Mouse (Mus musculus): Measurements from ENCODE around the gene Ip6k2. TPM values are rescaled to one million over a fixed set of nuclear protein-coding genes. Genes with fewer than 3 reads are reported as not detected.

The Ip6k2 gene
- total and polyA plus RNA-seq, 3 experiments: 21.3 to 33.7 TPM; not detected in 1

DNA sequence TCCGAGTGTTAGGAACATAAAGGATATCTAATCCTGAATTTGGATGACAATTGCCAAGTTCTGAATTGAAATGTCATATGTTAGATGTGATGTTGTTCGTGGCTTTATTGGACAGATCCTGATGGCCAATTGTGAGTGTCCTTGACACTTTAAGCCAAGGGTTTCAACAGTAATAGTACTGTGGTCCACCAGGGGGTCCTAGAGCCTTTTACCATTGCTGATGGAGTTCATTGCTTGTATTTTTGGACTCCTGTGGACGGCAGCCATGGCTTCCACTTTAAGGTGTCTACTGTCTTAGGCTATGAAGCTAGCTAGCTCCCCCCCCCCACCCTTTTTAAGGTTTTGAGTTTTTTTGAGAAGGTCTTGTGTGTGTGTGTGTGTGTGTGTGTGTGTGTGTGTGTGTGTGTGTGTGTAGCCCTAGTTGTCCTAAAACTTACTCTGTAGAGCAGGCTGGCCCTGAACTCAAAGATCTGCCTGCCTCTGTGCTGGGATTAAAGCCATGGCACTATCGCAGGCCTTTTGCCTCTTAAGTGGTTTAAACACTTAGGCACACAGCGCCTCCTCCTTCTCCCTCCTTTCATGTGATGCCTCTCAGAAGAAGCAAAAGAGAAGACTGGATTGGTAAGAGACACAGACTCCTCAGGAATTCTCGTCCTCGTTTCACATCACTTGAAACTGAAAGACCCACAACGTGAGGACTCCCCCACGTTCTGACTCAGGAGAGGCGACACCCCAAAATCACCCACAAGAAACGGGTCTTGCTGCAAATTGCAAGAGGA, 31.3 kb upstream of the Ip6k2 start:
- Histone ChIP-seq H3K9me3 (replicated peaks; ENCODE audit: insufficient read depth, low read length) (no peaks in the 10 kb centered on the region), H3K27ac (ENCODE audit: control insufficient read depth, low read depth, low read length) (no peak overlapping the region), H3K9ac (ENCODE audit: control insufficient read depth, low read depth, low read length, poor library complexity, severe bottlenecking) (no peak overlapping the region), H3K36me3 (ENCODE audit: control insufficient read depth in 1 of 2, insufficient read depth in 2 of 2, low read length in 2 of 2) (no peaks in the 10 kb centered on the region; a peak in 1 of 4 replicates), H3K27me3 (ENCODE audit: control insufficient read depth in 1 of 2, insufficient read depth in 2 of 2, low read length in 2 of 2) (0 out of 4 replicates have a peak, but pooled peaks cover 0 to 1% of the 10 kb centered on the region in 2 experiments), H3K79me2 (ENCODE audit: control insufficient read depth, insufficient read depth, low read length, poor library complexity) (no peaks in the 10 kb centered on the region), H3K4me1 (ENCODE audit: control insufficient read depth in 1 of 2, insufficient read depth in 2 of 2, low read length in 2 of 2) (no peaks in the 10 kb centered on the region), H3K4me3 (ENCODE audit: control insufficient read depth in 1 of 2, insufficient read depth in 1 of 2, low read depth in 2 of 2, low read length in 2 of 2) (no peak overlapping the region)
- DNase-seq (ENCODE audit: low read depth, low spot score): no peak
- TF ChIP-seq MAZ (IDR thresholded peaks at IDR 0.05; ENCODE audit: low read depth, low read length): no peak
- no peak for TF ChIP-seq POLR2AphosphoS5 (IDR thresholded peaks at IDR 0.05; ENCODE audit: borderline replicate concordance, low read depth, low read length)
- TF ChIP-seq MAFK (IDR thresholded peaks at IDR 0.05; ENCODE audit: borderline replicate concordance, low read depth, low read length): no peak

DNA sequence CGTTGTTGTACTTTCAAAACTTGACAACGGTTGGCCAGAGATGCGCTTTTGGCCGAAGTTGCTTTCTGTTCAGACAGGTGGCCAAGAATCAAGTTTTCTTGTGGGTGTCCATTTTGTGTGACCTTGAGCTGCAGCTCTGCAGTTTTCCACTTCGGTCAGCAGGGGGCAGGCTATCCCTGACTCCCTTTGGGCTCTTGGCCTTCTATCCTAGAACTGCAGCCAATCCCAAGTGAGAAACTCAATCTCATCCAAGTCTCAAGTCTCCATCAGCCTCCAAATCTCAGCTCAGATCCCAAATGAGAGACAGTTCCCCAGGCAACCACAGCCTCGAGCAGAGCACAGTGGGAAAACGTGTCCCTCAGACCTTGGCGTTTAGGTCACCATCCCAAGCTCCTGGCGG, 30.3 kb upstream of the Ip6k2 start:
- H3K9ac ChIP-seq (ENCODE audit: control insufficient read depth, low read depth, low read length, poor library complexity, severe bottlenecking): no peak overlapping the region
- H3K27ac ChIP-seq (ENCODE audit: control insufficient read depth, low read depth, low read length): no peak overlapping the region
- peak; percentile 36 for DNase-seq (ENCODE audit: low read depth, low spot score)
- H3K4me3 ChIP-seq (ENCODE audit: control insufficient read depth in 1 of 2, insufficient read depth in 1 of 2, low read depth in 2 of 2, low read length in 2 of 2): no peak overlapping the region
- H3K4me1 ChIP-seq (ENCODE audit: control insufficient read depth in 1 of 2, insufficient read depth in 2 of 2, low read length in 2 of 2): no peaks in the 10 kb centered on the region
- H3K27me3 ChIP-seq (ENCODE audit: control insufficient read depth in 1 of 2, insufficient read depth in 2 of 2, low read length in 2 of 2): 0 out of 4 replicates have a peak, but pooled peaks cover 0 to 1% of the 10 kb centered on the region in 2 experiments
- TF ChIP-seq RCOR1 (IDR thresholded peaks at IDR 0.05; ENCODE audit: low read depth, low read length) (no peak), RAD21 (IDR thresholded peaks at IDR 0.05; ENCODE audit: low read depth, low read length) (peak; percentile 57), SMC3 (IDR thresholded peaks at IDR 0.05; ENCODE audit: low read depth, low read length) (peak; percentile 54), CHD1 (IDR thresholded peaks at IDR 0.05; ENCODE audit: low read depth, low read length) (no peak), POLR2AphosphoS2 (IDR thresholded peaks at IDR 0.05; ENCODE audit: low read length) (no peak), MAX (IDR thresholded peaks at IDR 0.05; ENCODE audit: low read length) (no peak), TBP (IDR thresholded peaks at IDR 0.05; ENCODE audit: low read depth, low read length) (no peak), ETS1 (IDR thresholded peaks at IDR 0.05; ENCODE audit: low read depth, low read length) (no peak), CTCF (IDR thresholded peaks at IDR 0.05 in 2 of 3, conservative IDR thresholded peaks at IDR 0.05 in 1 of 3; ENCODE audit: control insufficient read depth in 1 of 3, insufficient read depth in 1 of 3, low read depth in 2 of 3, low read length in 3 of 3, poor library complexity in 1 of 3, severe bottlenecking in 1 of 3) (peak; percentile 70 to 85 (median 75)), ZC3H11A (IDR thresholded peaks at IDR 0.05; ENCODE audit: low read depth, low read length) (peak; percentile 46), E2F4 (IDR thresholded peaks at IDR 0.05; ENCODE audit: borderline replicate concordance, low read depth, low read length) (no peak), KAT2A (conservative IDR thresholded peaks at IDR 0.05; ENCODE audit: low read depth, low read length) (no peak), USF2 (IDR thresholded peaks at IDR 0.05; ENCODE audit: borderline replicate concordance in 1 of 2, insufficient read depth in 1 of 2, low read depth in 1 of 2, low read length in 2 of 2) (no peak), POLR2A (IDR thresholded peaks at IDR 0.05; ENCODE audit: control insufficient read depth in 1 of 2, insufficient read depth in 1 of 2, low read depth in 1 of 2, low read length in 2 of 2, poor library complexity in 1 of 2) (no peak), ZMIZ1 (IDR thresholded peaks at IDR 0.05; ENCODE audit: low read depth, low read length) (no peak)
- H3K9me3 ChIP-seq (replicated peaks; ENCODE audit: insufficient read depth, low read length): no peaks in the 10 kb centered on the region
- H3K79me2 ChIP-seq (ENCODE audit: control insufficient read depth, insufficient read depth, low read length, poor library complexity): no peaks in the 10 kb centered on the region
- H3K36me3 ChIP-seq (ENCODE audit: control insufficient read depth in 1 of 2, insufficient read depth in 2 of 2, low read length in 2 of 2): no peaks in the 10 kb centered on the region; a peak in 1 of 4 replicates
